Mouse (Mus musculus): ENCODE results near the gene Ifngr2.
"Not testable (repeated sequence)": the region's sequence is repeated elsewhere in the genome, so short reads cannot be mapped to it uniquely, and the experiment has no call there.

The Ifngr2 gene

GRCm38 (mm10) chr16:91546836-91547741 lies at the start of gene Ifngr2:
TSS of gene Ifngr2 (plus strand) at chr16:91547072.
- in situ Hi-C loops (cut with MboI, MseI) = loop anchor here (10.0 kb wide), 3 partner anchors 378 to 922 kb away; partner anchors contain the start of gene Synj1 (in 1 of the 2)

- in situ Hi-C loops (cut with MboI, MseI) = loop anchor here in 1 of 2 experiments (10.0 kb wide), 1 partner anchor 133 kb away; no protein-coding TSS in a partner anchor
These were observed 48.8 kb upstream of the Ifngr2 start for GRCm38 (mm10) chr16:91498041-91498440.

- in situ Hi-C loops (cut with MboI, MseI) = loop anchor here in 1 of 2 experiments (10.0 kb wide), 1 partner anchor 1250 kb away; no protein-coding TSS in a partner anchor
These were observed 42.2 kb upstream of the Ifngr2 start for GRCm38 (mm10) chr16:91504701-91505100.

GRCm38 (mm10) chr16:91505116-91505601 lies 41.7 kb upstream of the Ifngr2 start:
- in situ Hi-C loops (cut with MboI, MseI) = loop anchor here in 1 of 2 experiments (10.0 kb wide), 1 partner anchor 1250 kb away; no protein-coding TSS in a partner anchor

- in situ Hi-C loops (cut with MboI, MseI) = loop anchor here in 1 of 2 experiments (10.0 kb wide), 1 partner anchor 1248 kb away; no protein-coding TSS in a partner anchor
These were observed 40.5 kb upstream of the Ifngr2 start for GRCm38 (mm10) chr16:91506396-91506795.

- in situ Hi-C loops (cut with MboI, MseI) = loop anchor here (5.0 to 10.0 kb wide), 4 partner anchors 45 to 155 kb away; no protein-coding TSS in a partner anchor
These were observed 34.6 kb upstream of the Ifngr2 start for GRCm38 (mm10) chr16:91512161-91512787.

GRCm38 (mm10) chr16:91513099-91513498 lies 33.8 kb upstream of the Ifngr2 start:
- in situ Hi-C loops (cut with MboI, MseI) = loop anchor here (5.0 to 10.0 kb wide), 4 partner anchors 44 to 156 kb away; no protein-coding TSS in a partner anchor

GRCm38 (mm10) chr16:91517020-91517419 lies 29.9 kb upstream of the Ifngr2 start:
- in situ Hi-C loops (cut with MboI, MseI) = loop anchor here in 1 of 2 experiments (10.0 kb wide), 1 partner anchor 148 kb away; no protein-coding TSS in a partner anchor

- in situ Hi-C loops (cut with MboI, MseI) = no loop called here
These were observed 24.8 kb upstream of the Ifngr2 start for GRCm38 (mm10) chr16:91522040-91522439.

GRCm38 (mm10) chr16:91522479-91523309 lies 24.2 kb upstream of the Ifngr2 start:
- in situ Hi-C loops (cut with MboI, MseI) = no loop called here

- in situ Hi-C loops (cut with MboI, MseI) = no loop called here
These were observed 22.7 kb upstream of the Ifngr2 start for GRCm38 (mm10) chr16:91524206-91524605.

- in situ Hi-C loops (cut with MboI, MseI) = no loop called here
These were observed 20.6 kb upstream of the Ifngr2 start for GRCm38 (mm10) chr16:91526274-91526673.

GRCm38 (mm10) chr16:91527051-91527450 lies 19.8 kb upstream of the Ifngr2 start:
- in situ Hi-C loops (cut with MboI, MseI) = no loop called here

- in situ Hi-C loops (cut with MboI, MseI) = no loop called here
These were observed 19.4 kb upstream of the Ifngr2 start for GRCm38 (mm10) chr16:91527500-91527899.

- in situ Hi-C loops (cut with MboI, MseI) = no loop called here
These were observed 18.3 kb upstream of the Ifngr2 start for GRCm38 (mm10) chr16:91528578-91528977.

- in situ Hi-C loops (cut with MboI, MseI) = not testable (repeated sequence)
These were observed 16.0 kb upstream of the Ifngr2 start for GRCm38 (mm10) chr16:91530830-91531229.

- in situ Hi-C loops (cut with MboI, MseI) = no loop called here
These were observed 15.0 kb upstream of the Ifngr2 start for GRCm38 (mm10) chr16:91531856-91532255.

GRCm38 (mm10) chr16:91532429-91532828 lies 14.4 kb upstream of the Ifngr2 start:
- in situ Hi-C loops (cut with MboI, MseI) = no loop called here

- in situ Hi-C loops (cut with MboI, MseI) = no loop called here
These were observed 13.5 kb upstream of the Ifngr2 start for GRCm38 (mm10) chr16:91533097-91534001.

GRCm38 (mm10) chr16:91534477-91534876 lies 12.4 kb upstream of the Ifngr2 start:
- in situ Hi-C loops (cut with MboI, MseI) = no loop called here

Measured in T-helper 17 cell (primary cell).